Mouse (Mus musculus) frontal cortex, adult (tissue): Measurements from ENCODE around the gene Atp6v1a.

Source experiments
- ATAC-seq: cut with Nextera tagmentation; 2 replicates; pipeline ENCODE4 v1.9.2; 2017; ENCODE audit warnings: mild to moderate bottlenecking, moderate library complexity, mixed read lengths; ENCODE audit not compliant: low TSS enrichment

Atp6v1a gene

GRCm38 (mm10) chr16:44138377-44138978 lies 1.0 kb downstream of the Atp6v1a start:
- ATAC-seq: no peak; the same call in none of the 2 replicates

GRCm38 (mm10) chr16:44136511-44137021 lies 2.9 kb downstream of the Atp6v1a start:
- no peak for ATAC-seq

- no peak for ATAC-seq
Observed at GRCm38 (mm10) chr16:44133187-44133586, 6.3 kb downstream of the Atp6v1a start.

- no peak for ATAC-seq
Observed at GRCm38 (mm10) chr16:44132300-44132699, 7.2 kb downstream of the Atp6v1a start.

GRCm38 (mm10) chr16:44126437-44126836 lies 13.1 kb downstream of the Atp6v1a start:
- ATAC-seq: no peak

GRCm38 (mm10) chr16:44125436-44125835 lies 14.1 kb downstream of the Atp6v1a start:
- ATAC-seq: no peak

GRCm38 (mm10) chr16:44124713-44125112 lies 14.8 kb downstream of the Atp6v1a start:
- ATAC-seq: no peak

- peak; percentile 32 for ATAC-seq
Observed at GRCm38 (mm10) chr16:44123786-44124185, 15.7 kb downstream of the Atp6v1a start.

GRCm38 (mm10) chr16:44122982-44123725 lies 16.4 kb downstream of the Atp6v1a start:
- peak; percentile 87 for ATAC-seq

- peak; percentile 19; the same call in 1 of the 2 replicates for ATAC-seq
Observed at GRCm38 (mm10) chr16:44122574-44122973, 16.9 kb downstream of the Atp6v1a start.

- no peak for ATAC-seq
Observed at GRCm38 (mm10) chr16:44122122-44122521, 17.4 kb downstream of the Atp6v1a start.

- no peak for ATAC-seq
Observed at GRCm38 (mm10) chr16:44119753-44120501, 19.6 kb downstream of the Atp6v1a start.

- peak; percentile 50; the same call in 1 of the 2 replicates for ATAC-seq
Observed at GRCm38 (mm10) chr16:44109002-44109401, 30.5 kb downstream of the Atp6v1a start.

- ATAC-seq: no peak
Observed at GRCm38 (mm10) chr16:44105211-44105610, 34.3 kb downstream of the Atp6v1a start.

- no peak for ATAC-seq
Observed at GRCm38 (mm10) chr16:44103806-44104766, 35.4 kb downstream of the Atp6v1a start.

- no peak for ATAC-seq
Observed at GRCm38 (mm10) chr16:44102925-44103324, 36.6 kb downstream of the Atp6v1a start.

- no peak for ATAC-seq
Observed at GRCm38 (mm10) chr16:44101181-44101710, 38.3 kb downstream of the Atp6v1a start.

GRCm38 (mm10) chr16:44099377-44099776 lies 40.1 kb downstream of the Atp6v1a start:
- no peak for ATAC-seq

- no peak for ATAC-seq
Observed at GRCm38 (mm10) chr16:44087650-44088049, 51.9 kb downstream of the Atp6v1a start.

- ATAC-seq: peak; percentile 88
Observed at GRCm38 (mm10) chr16:44063025-44063894, 76.2 kb downstream of the Atp6v1a start, which contains the start of gene Gramd1c. TSS of gene Gramd1c (minus strand) at chr16:44063345.
